Mouse (Mus musculus) embryonic facial prominence, embryonic 15.5 days (tissue): ENCODE measurements at regions not wholly inside any gene's neighbourhood (a gene's known extent, or its start where the extent isn't known, plus 50 kb on each side); places are given as distances from the start of the nearest gene placed in this dataset.

Source experiments
- ATAC-seq: fragments of 200-750 bp; cut with Nextera tagmentation; 2 replicates; pipeline ENCODE4 v1.8.0; 2017; ENCODE audit warnings: low read depth, moderate TSS enrichment; ENCODE audit not compliant: insufficient number of reproducible peaks, low FRiP score, low TSS enrichment
- H3K27ac ChIP-seq: fragments of 300-500 bp; sonication (generic); replicated peaks from 2 replicates; pipeline ENCODE4 v1.5.1; 2015; ENCODE audit warnings: mild to moderate bottlenecking, inconsistent platforms
- H3K27me3 ChIP-seq: fragments of 300-500 bp; sonication (generic); 2 replicates; pipeline ENCODE4 v1.6.1; 2015; ENCODE audit warnings: inconsistent platforms
- H3K36me3 ChIP-seq: fragments of 300-500 bp; sonication (generic); 2 replicates; pipeline ENCODE4 v1.6.1; 2015; ENCODE audit warnings: mild to moderate bottlenecking, inconsistent platforms
- H3K4me1 ChIP-seq: fragments of 300-500 bp; sonication (generic); 2 replicates; pipeline ENCODE4 v1.6.1; 2015; ENCODE audit warnings: inconsistent platforms
- H3K4me2 ChIP-seq: fragments of 300-500 bp; sonication (generic); replicated peaks from 2 replicates; pipeline ENCODE4 v1.6.1; 2015; ENCODE audit warnings: mild to moderate bottlenecking, inconsistent platforms
- H3K4me3 ChIP-seq: fragments of 300-500 bp; sonication (generic); replicated peaks from 2 replicates; pipeline ENCODE4 v1.5.1; 2015; ENCODE audit warnings: mild to moderate bottlenecking, inconsistent platforms
- H3K9ac ChIP-seq: fragments of 300-500 bp; sonication (generic); 2 replicates; pipeline ENCODE4 v1.6.1; 2015; ENCODE audit warnings: inconsistent platforms
- H3K9me3 ChIP-seq: fragments of 300-500 bp; sonication (generic); replicated peaks from 2 replicates; pipeline ENCODE4 v1.6.1; 2016; ENCODE audit warnings: inconsistent platforms
- WGBS: fragments of 180-500 bp; shearing (Covaris S2); methylation state at CpG from one replicate; pipeline ENCODE4 v1.1.7; 2015; 5-methylcytosine and 5-hydroxymethylcytosine counted together

DNA sequence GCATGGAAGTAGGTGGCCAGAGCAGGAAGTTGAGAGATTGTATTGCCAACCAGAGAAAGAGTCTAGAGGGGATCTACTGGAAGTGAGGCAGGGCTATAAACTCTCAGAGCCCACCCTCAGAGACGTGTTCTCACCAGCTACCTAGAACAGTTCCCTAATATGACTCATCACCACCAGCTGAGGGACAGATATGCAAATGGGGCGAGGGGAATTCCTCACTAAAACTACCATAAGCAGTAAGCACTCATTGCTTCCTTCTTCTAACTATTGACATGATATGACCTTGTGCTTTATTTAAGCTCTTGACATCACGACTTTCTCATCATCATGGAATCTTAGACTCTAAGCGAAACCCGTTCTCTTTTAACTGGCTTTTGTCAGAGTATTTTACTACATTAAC is 101.2 kb upstream of the Isl1 start:
- Histone ChIP-seq H3K4me3 (no peak overlapping the region), H3K27ac (no peak overlapping the region), H3K36me3 (no peaks in the 10 kb centered on the region), H3K9me3 (no peaks in the 10 kb centered on the region), H3K27me3 (no peaks in the 10 kb centered on the region), H3K4me2 (no peak overlapping the region), H3K9ac (no peak overlapping the region), H3K4me1 (no peaks in the 10 kb centered on the region)
- WGBS, result 69% methylated on average over 5 of the region's 5 CpGs
- no peak for ATAC-seq
